Mouse (Mus musculus): ENCODE results near the gene Cacna1i. TPM values are rescaled to one million over a fixed set of nuclear protein-coding genes. Genes with fewer than 3 reads are reported as not detected.

Gene Cacna1i
- total and polyA plus RNA-seq, 2 experiments from 2014 or later: not detected

DNA sequence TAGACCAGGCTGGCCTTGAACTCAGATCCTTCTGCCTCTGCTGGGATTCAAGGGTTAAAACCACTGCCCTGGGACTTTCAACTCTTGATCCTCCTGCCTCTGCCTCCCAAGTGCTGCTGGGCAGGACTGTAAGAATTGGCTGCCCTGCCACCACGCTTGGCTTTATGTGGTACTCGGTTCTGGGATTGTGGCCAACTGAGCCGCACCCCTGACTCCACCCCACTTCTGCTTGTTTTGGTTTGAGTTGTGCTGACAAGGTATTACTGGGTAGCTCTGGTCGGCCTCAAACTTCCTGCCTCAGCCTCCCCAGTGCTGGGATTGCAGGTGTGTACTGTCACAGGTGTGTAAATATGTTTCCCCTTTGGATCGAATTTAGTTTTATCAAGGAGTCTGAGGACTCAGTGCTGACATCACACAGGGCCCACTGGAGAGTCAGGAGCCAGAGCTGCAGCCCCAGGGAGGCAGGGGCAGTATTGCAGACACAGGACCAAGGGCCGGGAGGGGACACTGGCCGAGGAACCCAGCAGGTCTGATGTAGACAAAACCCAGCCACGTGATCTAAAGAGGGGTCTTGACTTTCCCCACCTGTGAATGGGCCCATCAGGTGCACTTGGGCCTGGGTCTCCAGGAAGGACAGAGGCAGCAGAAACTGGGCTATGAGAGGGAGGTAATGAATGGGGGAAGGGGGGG, 30.9 kb downstream of the Cacna1i start:
- Histone ChIP-seq H3K4me2 (ENCODE audit: low read depth, low read length) (no peak overlapping the region), H3K4me1 (ENCODE audit: control insufficient read depth, insufficient read depth) (no peaks in the 10 kb centered on the region), H3K27me3 (ENCODE audit: control insufficient read depth, insufficient read depth, low read length) (no peaks in the 10 kb centered on the region), H3K9me3 (replicated peaks; ENCODE audit: control insufficient read depth, low read length) (no peaks in the 10 kb centered on the region), H3K36me3 (replicated peaks; ENCODE audit: control insufficient read depth, insufficient read depth, low read length) (no peaks in the 10 kb centered on the region), H3K4me3 (ENCODE audit: low read depth, low read length) (no peak overlapping the region), H3K27ac (ENCODE audit: low read depth) (no peak overlapping the region), H3K9ac (replicated peaks; ENCODE audit: low read depth, low read length) (no peak overlapping the region)
- TF ChIP-seq EP300 (IDR thresholded peaks at IDR 0.05; ENCODE audit: low read depth) (no peak), CTCF (IDR thresholded peaks at IDR 0.05; ENCODE audit: low read depth) (no peak)
- no peak for ATAC-seq (ENCODE audit: insufficient read depth, low read depth)
- WGBS: 57% methylated on average over 8 of the region's 8 CpGs
- no peak for DNase-seq (ENCODE audit: low spot score)

DNA sequence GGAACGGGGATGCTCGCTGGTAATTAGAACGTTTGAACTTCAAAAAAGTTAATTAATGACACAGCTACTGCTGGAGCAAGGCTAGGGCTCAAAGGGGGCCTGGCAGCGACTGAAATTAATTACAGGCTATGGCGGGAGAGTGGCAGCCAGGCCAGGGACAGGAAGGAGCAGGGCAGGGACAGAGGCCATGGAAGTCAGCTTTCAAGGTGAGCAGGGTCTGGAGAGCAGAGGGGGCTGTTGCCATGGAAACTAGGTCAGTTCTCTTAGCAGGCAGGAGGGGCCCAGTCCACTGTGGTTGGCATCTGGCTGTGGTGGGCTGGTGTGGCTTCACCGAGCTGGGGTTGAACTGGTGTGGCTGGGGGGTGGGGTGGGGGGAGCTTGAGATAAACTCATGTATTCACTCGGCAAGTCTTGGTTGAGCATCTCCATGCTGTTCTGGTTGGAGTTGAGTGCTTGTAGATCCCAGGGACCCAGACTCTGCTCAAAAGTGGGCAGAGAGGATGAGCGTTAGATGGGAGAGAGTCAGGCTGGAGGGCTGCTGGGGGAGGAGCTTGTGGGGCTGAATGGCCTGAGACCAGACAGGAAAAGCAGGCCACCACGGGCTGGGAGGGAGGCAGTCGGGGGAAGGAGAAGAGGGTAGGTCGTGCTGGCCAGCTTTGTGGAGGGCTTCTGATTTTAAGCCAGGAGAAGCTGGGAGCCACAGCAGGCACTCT, 31.7 kb downstream of the Cacna1i start:
- 29% methylated on average over 11 of the region's 11 CpGs for WGBS
- H3K9me3 ChIP-seq (replicated peaks; ENCODE audit: control insufficient read depth, low read length): no peaks in the 10 kb centered on the region
- no peaks in the 10 kb centered on the region for H3K27me3 ChIP-seq (ENCODE audit: control insufficient read depth, insufficient read depth, low read length)
- H3K4me2 ChIP-seq (ENCODE audit: low read depth, low read length): no peak overlapping the region
- TF ChIP-seq CTCF (IDR thresholded peaks at IDR 0.05; ENCODE audit: low read depth): no peak
- TF ChIP-seq EP300 (IDR thresholded peaks at IDR 0.05; ENCODE audit: low read depth): no peak
- H3K27ac ChIP-seq (ENCODE audit: low read depth): no peak overlapping the region
- H3K9ac ChIP-seq (replicated peaks; ENCODE audit: low read depth, low read length): no peak overlapping the region
- ATAC-seq (ENCODE audit: insufficient read depth, low read depth): no peak
- no peaks in the 10 kb centered on the region for H3K36me3 ChIP-seq (replicated peaks; ENCODE audit: control insufficient read depth, insufficient read depth, low read length)
- H3K4me3 ChIP-seq (ENCODE audit: low read depth, low read length): no peak overlapping the region
- DNase-seq (ENCODE audit: low spot score): no peak
- no peaks in the 10 kb centered on the region for H3K4me1 ChIP-seq (ENCODE audit: control insufficient read depth, insufficient read depth)

DNA sequence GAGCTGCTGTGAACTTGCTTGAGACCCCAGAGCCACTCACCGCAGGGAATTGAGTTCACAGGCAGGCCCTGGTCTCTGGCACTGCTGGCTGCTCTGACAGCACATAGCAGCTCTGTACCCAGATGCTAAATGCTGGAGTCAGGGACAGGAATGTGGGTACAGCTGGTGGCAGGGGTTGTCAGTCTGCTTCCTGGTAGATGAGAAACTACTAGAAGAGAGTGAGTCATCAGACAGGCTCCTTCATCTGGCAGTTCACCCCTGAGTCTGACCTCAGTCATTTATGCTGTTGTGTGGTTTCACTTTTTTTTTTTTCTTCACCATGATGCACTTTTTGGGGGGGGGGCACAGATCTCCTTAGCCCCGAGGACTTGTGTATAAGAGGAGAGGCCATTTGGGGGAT, 32.3 kb downstream of the Cacna1i start:
- H3K4me2 ChIP-seq (ENCODE audit: low read depth, low read length): no peak overlapping the region
- no peak for TF ChIP-seq CTCF (IDR thresholded peaks at IDR 0.05; ENCODE audit: low read depth)
- TF ChIP-seq EP300 (IDR thresholded peaks at IDR 0.05; ENCODE audit: low read depth): no peak
- no peaks in the 10 kb centered on the region for H3K4me1 ChIP-seq (ENCODE audit: control insufficient read depth, insufficient read depth)
- no peak overlapping the region for H3K4me3 ChIP-seq (ENCODE audit: low read depth, low read length)
- ATAC-seq (ENCODE audit: insufficient read depth, low read depth): no peak
- 44% methylated on average over 2 of the region's 2 CpGs for WGBS
- H3K27me3 ChIP-seq (ENCODE audit: control insufficient read depth, insufficient read depth, low read length): no peaks in the 10 kb centered on the region
- H3K36me3 ChIP-seq (replicated peaks; ENCODE audit: control insufficient read depth, insufficient read depth, low read length): no peaks in the 10 kb centered on the region
- no peak overlapping the region for H3K27ac ChIP-seq (ENCODE audit: low read depth)
- no peak overlapping the region for H3K9ac ChIP-seq (replicated peaks; ENCODE audit: low read depth, low read length)
- H3K9me3 ChIP-seq (replicated peaks; ENCODE audit: control insufficient read depth, low read length): no peaks in the 10 kb centered on the region
- DNase-seq (ENCODE audit: low spot score): no peak

DNA sequence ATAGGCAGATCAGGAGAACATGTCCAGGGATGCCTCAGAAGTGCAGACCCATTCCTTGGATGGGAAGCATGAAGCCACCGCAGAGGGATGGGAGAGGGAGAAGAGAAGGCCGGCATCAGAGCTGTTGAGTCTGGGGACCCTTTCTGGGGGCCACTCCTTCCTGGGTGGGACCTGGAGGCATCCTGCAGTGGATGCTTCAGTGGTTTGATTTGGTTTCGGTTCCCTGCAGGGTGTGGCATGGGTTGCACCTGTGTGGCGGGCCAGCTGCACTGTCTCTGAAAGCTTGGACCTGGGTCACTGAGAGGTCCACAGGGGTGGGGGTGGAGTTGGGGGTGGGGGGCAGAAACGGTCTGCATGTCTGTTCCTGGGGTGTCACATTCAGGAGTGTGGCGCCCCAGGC, 32.9 kb downstream of the Cacna1i start:
- no peak overlapping the region for H3K27ac ChIP-seq (ENCODE audit: low read depth)
- no peaks in the 10 kb centered on the region for H3K4me1 ChIP-seq (ENCODE audit: control insufficient read depth, insufficient read depth)
- 76% methylated on average over 6 of the region's 6 CpGs for WGBS
- no peaks in the 10 kb centered on the region for H3K9me3 ChIP-seq (replicated peaks; ENCODE audit: control insufficient read depth, low read length)
- no peaks in the 10 kb centered on the region for H3K36me3 ChIP-seq (replicated peaks; ENCODE audit: control insufficient read depth, insufficient read depth, low read length)
- ATAC-seq (ENCODE audit: insufficient read depth, low read depth) (no peak), DNase-seq (ENCODE audit: low spot score) (no peak)
- H3K27me3 ChIP-seq (ENCODE audit: control insufficient read depth, insufficient read depth, low read length): 0 out of 2 replicates have a peak, but pooled peaks cover 5% of the 10 kb centered on the region
- H3K4me2 ChIP-seq (ENCODE audit: low read depth, low read length): no peak overlapping the region
- no peak overlapping the region for H3K9ac ChIP-seq (replicated peaks; ENCODE audit: low read depth, low read length)
- no peak overlapping the region for H3K4me3 ChIP-seq (ENCODE audit: low read depth, low read length)
- no peak for TF ChIP-seq EP300 (IDR thresholded peaks at IDR 0.05; ENCODE audit: low read depth)
- no peak for TF ChIP-seq CTCF (IDR thresholded peaks at IDR 0.05; ENCODE audit: low read depth)

DNA sequence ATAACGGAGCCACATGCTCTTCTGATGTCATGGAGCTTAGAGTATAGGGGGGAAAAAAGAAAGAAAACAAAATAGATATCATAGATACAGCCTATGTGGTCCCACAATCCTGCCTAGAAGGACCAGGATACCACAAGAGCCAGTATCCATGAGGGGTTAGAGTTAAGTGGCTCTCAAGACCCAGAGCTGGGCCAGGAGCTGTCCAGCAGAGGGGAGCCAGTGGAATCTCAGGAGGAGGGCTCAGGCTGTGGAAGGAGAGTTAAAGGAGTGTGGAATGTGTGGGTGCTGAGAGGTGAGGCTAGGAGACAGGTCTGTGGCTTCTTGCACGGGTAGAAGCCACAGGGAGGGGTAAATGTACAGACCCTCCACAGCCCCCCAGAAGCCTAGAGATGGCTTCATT, 38.2 kb downstream of the Cacna1i start:
- TF ChIP-seq CTCF (IDR thresholded peaks at IDR 0.05; ENCODE audit: low read depth): no peak
- TF ChIP-seq EP300 (IDR thresholded peaks at IDR 0.05; ENCODE audit: low read depth): no peak
- Histone ChIP-seq H3K9me3 (replicated peaks; ENCODE audit: control insufficient read depth, low read length) (no peaks in the 10 kb centered on the region), H3K36me3 (replicated peaks; ENCODE audit: control insufficient read depth, insufficient read depth, low read length) (no peaks in the 10 kb centered on the region), H3K4me1 (ENCODE audit: control insufficient read depth, insufficient read depth) (no peaks in the 10 kb centered on the region), H3K27me3 (ENCODE audit: control insufficient read depth, insufficient read depth, low read length) (0 out of 2 replicates have a peak, but pooled peaks cover 18% of the 10 kb centered on the region), H3K9ac (replicated peaks; ENCODE audit: low read depth, low read length) (no peak overlapping the region), H3K4me3 (ENCODE audit: low read depth, low read length) (no peak overlapping the region), H3K27ac (ENCODE audit: low read depth) (no peak overlapping the region), H3K4me2 (ENCODE audit: low read depth, low read length) (no peak overlapping the region)
- ATAC-seq (ENCODE audit: insufficient read depth, low read depth) (no peak), DNase-seq (ENCODE audit: low spot score) (no peak)
- 52% methylated on average over 2 of the region's 2 CpGs for WGBS

All from heart, postnatal 0 days (tissue).